Mouse (Mus musculus) heart, adult 18-20 months (tissue): ENCODE measurements around the gene Timm13. TPM values are rescaled to one million over a fixed set of nuclear protein-coding genes. Genes with fewer than 3 reads are reported as not detected.

Source experiments
- DNase-seq, 2 experiments: peaks; one replicate each; pipeline ENCODE4 v3.0.0; 2021 to 2022; ENCODE audit warnings: mixed read lengths in 1 of 2
- total RNA-seq, 2 experiments: library from RNA; stranded (reverse); gene quantifications; 2 replicates each; pipeline ENCODE4 v1.2.3; 2021

Gene Timm13
- total RNA-seq, 2 experiments from 2014 or later = 125 to 144 TPM

DNA sequence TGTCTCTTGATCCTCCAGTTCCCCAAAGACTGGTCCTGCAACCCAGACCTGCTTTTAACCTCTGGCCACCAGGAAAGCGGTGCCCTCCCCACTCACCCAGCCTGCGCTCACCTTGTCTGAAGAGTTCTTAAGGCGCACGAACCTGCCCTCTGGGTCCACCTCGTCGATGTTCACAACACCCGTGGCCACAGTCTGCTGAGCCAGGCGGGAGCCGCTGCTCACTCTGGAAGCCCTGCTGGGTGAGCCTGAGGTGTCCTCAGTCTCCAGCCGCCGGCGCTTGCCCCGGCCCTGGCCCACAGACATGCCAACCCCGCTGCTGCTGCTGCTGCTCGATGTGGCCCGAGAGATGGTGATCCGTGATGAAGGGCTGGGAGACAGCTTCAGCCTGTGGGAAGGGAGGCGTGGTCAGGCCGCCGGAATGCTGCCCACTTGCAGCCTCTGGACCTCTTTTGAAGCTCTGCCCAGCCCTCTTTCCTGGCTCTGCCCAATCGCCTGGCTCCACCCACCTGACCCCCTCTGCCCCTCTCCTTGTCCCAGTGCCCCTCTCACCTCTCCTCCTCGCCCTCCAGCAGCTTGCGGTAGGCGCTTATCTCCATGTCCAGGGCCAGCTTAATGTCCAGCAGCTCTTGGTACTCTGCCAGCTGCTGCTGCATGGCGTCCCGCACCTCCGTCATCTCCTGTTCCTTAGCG lies 3.4 kb upstream of the Timm13 start:
- no peak for DNase-seq

DNA sequence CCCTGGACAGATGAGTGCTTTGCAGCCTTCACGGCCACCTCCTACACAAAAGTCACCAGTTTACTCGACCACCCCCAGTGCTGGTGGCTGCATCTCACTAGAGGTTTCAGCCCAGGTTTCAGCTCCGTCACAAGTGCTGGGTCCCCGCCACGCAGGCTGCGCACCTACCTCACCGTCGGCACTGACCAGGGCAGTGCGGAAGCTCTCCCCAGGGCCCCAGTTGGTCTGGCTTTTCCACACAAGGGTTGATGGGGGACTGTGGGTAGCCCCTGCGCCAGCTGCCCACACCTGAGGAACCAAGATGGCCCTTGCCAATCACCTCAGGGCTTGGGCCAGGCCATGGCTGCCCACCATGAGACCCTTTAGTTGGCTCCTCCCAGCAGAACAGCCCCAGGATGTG lies 2.5 kb upstream of the Timm13 start:
- no peak for DNase-seq

DNA sequence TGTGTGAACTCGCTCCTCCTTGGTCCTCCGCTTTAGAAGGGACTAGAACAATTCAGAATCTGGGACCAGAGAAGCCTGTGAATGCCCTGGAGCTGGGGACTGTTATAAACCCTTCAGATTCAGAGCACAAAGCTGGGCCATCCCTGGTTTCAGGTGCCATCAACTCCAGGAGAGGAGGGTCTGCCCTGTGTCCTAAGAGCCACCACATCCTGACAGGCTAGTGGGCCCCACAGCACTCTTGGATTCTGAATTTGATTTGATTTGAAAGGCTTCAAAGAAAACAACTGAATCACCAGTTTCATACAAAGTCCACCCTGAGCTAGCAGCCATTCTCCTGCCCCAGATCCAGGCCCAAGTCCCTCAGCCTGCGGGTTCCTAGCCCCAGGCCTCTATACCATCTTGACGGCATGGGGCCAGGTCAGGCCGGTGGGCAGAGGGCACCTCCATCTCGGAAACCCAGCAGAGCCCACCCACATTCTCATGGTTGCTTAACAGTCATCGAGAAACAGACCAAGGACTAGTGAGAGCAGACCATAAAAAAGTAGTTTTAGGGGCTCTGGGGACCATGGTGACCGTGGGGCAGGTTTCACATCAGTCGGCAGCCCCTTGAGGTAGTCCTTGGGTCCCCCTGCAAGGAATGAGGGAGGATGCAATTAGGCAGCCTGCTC lies 1.6 kb upstream of the Timm13 start:
- no peak for DNase-seq

DNA sequence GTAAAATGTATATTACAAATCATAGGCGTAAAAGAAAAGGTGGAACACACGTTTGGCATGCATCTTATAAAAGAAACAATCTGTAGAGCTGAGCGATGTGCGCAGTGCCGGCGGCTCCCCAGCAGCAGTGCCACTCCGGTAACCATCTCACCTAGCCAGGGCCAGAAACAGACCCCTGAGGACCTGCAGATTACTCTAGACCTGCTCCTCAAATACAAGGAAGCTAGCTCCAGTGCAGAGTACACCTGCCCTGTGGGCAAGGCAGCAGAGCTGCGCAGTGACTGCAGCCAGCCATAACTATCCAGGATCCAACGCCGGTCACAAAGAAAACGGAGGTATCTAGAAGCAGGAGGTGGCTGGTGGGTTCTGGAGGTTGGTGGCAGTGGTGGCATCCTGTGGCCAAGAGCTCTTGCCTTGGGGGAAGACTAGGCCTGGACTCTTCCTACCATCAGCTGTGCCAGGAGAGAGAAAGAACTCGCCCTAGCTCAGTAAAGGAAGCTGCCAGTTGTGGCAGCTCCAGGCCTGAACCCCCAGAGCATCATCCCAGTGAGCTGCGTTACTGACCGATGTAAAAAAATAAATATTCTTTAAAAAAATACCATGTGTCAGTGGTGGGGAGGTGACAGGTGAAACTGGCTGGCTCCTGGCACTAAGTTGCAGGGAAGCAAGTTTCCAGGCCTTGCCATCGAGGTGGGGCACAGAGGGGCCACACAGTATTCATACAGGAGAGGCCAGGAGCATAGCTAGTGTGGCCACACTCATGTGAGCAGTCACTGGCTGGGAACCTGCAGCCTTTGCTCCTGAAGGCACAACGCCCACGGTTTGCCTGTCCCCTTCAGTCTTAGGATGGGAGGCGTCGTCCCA lies 872 bp upstream of the Timm13 start:
- DNase-seq = peak in 1 of 2 experiments; percentile 23

DNA sequence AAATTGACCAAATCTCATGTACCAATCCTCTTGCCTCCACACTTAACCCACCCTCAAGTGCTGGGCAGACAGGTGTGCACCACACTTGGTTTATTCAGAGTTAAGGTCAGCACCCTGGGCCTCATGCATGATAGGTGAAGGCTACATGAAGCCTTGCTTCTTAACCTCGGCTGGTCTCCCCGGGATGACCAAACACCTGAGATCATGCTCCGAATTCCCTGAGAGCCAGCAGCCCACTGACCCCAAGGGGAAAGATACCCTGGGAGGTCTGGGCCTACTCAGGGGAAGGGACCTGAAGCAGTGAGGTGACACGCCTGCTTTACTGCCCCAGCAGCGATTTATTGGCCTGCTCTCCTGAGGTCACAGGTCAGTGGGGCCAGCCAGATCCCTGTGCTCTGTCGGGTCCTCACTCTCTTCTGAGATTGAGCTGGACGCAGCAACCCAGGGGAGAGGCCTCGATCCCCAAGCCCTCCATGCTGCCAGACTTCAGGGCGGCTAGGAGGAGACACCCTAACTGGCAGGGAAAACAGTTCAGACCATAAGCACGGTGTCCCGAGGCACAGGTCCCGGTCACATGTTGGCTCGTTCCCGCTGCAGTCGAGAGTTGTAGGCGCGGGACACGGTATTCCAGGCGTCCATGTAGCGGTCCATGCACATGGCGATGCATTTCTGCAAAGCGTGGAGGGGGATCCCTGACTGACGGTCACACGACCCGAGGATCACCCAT lies 1.0 kb downstream of the Timm13 start:
- DNase-seq = no peak

DNA sequence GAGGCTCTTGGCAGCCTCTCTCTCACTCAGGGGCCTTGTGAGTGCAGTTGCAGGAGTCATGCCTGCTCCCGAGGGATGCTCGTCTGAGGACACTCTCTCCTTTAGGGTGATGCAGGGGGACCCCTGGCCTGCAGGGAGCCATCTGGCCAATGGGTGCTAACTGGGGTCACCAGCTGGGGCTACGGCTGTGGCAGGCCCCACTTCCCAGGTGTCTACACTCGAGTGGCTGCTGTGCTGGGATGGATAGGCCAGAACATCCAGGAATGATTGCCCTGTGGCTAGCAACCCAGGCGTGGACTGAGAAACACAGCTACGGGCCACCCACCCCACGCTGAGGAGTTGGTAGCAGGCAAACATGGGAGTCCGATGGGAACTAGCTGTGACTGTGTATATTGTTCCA lies 1.7 kb downstream of the Timm13 start:
- no peak for DNase-seq

DNA sequence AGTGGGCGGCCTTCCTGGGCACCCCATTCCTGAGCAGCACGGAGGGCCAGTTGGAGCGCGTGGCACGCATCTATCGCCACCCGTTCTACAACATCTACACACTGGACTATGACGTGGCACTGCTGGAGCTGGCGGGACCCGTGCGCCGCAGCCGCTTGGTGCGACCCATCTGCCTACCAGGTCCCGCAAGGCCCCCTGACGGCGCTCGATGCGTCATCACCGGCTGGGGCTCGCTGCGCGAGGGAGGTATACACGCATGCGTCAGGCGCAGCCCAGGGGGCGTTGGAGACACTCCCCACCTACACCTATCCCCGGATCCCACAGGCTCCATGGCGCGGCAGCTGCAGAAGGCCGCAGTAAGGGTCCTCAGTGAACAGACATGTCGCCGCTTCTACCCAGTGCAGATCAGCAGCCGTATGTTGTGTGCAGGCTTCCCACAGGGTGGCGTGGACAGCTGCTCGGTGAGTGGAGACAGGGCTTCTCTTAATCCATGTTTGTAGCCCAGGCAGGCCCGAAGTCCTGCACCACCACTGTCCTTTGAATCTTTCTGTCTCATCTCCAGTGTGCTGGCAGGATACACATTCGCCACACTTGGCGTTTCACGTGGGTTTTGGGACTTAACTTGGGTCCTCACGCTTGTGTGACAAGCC lies 2.8 kb downstream of the Timm13 start:
- no peak for DNase-seq

DNA sequence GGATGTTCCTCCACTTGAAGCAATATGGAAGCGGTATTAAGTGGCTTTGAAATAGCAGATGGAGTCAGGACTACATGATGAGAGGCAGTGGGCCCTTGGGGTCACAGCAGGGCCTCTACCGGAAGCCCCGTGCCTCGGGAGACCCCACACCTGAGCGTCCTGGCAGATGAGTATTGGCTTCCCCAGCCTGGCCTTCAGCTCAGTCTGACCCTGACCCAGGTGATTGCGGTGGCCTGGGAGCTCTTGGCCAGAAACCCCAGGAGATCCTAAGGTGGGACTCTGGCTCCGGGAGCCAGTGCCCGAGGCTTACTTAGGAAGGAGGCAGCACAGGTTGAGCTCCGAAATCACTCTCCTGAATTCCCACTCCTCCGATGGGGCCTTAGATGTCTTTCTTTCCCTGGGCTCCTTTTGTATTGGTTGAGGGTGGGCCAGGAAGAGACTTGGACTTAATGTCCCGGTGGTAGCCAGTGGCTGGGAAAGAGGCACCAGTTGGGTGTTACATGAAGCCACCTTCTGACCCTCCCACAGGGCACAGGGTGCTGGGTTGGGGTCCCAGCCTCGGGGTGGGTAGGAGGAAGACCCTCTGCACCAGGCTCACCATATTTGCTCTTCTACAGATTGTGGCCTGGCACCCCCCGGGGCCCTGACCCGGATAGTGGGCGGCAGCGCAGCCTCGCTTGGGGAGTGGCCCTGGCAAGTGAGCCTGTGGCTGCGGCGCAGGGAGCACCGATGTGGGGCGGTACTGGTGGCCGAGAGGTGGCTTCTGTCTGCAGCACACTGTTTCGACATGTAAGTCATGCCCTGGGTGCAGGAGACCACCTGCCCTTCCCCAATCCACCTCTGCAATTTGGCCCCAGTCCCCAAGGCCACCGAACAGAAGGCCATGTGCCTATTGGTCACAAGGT lies 3.9 kb downstream of the Timm13 start:
- no peak for DNase-seq

DNA sequence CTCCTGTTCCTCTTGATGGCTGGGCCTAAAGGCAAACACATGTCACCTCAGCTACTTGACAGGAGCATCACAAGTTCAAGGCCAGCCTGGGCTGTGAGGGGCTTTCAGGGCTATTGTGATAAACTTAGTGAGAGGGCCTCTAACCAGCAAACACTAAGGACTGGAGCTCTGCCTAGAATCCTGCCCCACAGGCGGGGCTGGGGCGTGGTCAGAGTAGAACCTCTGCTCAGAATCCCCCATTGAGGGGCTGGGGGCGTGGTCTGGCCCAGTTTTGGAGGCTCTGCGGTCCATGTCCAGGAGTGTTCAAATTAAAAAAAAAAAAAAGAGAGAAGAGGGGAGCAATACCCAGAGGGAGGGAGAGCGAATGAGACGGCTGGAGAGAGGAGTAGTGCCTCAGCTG lies 5.1 kb downstream of the Timm13 start:
- DNase-seq = no peak

DNA sequence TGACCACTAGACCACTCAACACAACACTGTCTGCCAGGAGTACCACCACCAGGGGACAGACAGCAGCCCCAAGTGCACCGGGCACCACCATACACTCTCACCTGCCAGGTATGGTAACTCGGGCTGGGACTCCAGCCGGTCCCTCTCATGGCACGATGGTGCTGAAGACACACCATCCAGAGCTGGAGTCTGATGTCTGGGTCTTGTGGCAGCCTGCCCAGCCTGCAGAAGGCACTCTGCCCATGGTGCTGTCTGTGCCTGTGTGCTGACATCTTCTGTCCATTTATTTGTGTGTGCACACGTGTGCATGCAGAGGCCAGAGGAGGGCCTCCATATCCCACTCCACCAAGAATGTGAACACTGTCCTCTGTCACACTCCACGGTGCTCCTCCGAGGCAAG lies 5.7 kb downstream of the Timm13 start:
- DNase-seq = no peak

DNA sequence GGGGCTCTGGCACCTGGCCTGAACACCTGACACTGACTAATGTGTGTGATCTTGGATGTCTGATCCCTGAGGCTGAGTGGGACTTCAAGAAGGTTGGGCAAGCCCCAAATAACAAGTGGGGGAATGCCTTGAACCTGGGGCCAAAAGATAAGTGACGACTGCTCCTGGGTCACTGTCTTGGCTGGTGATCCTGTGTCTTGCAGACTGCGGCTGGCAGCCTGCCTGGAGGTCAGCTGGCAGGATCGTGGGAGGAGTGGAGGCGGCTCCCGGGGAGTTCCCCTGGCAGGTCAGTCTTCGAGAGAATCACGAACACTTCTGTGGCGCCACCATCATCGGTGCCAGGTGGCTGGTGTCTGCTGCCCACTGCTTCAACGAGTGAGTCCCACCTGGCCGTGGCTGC lies 13.6 kb downstream of the Timm13 start:
- peak; percentile 86 to 87 for DNase-seq

DNA sequence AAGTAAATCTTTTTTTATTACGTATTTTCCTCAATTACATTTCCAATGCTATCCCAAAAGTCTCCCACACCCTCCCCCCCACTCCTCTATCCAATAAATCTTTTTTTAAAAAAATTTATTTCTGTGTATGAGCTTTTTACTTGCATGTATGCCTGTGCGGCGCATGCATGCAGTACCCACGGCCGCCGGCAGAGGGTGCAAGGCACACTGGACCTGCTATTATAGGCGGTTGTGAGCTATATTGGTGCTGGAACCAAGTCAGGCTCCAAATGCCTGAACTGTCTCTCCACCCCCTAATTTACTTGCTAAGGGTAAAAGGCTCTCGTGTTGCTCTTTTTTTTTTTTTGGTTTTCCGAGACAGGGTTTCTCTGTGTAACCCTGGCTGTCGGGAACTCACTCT lies 19.5 kb downstream of the Timm13 start:
- peak; percentile 54 to 84 for DNase-seq

DNA sequence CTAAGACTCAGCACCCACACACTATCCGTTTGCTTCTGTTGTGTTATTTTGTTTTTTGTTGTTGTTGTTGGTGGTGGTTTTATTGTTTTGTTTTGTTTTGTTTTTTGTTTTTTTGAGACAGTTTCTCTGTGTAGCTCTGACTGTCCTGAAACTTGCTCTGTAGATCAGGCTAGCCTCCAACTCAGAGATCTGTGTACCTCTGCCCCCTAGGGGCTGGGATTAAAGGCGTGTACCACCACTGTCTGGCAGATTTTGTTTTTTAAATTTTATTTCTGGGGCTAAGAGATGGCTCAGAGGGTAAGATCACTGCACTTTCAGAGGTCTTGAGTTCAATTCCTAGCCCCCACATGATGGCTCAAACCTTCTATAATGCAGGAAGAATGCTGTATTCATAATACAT lies 19.9 kb downstream of the Timm13 start:
- DNase-seq = no peak

DNA sequence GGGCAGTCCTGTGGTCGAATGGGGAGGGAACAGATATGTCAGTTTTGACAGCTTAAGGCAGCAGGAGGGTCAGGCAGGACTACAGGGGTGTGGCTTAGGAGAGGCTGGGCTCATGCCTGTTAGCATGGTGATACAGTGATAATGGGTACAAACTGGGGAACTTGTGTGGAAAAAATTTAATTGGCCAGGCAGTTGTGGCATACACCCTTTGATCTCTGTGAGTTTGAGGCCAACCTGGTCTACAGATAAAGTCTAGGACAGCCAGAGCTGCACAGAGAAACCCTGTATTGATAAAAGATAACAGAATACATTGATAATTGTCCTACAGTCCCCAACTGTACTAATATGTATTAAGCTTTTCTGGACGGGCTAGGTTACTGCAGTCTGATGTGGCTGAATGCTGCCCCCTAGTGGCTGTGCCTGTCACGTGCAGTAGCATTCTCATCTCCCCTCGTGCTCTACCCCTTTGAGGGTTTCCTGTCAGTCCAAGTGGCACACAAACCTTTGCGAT lies 20.6 kb downstream of the Timm13 start:
- DNase-seq = peak; percentile 58 to 82

DNA sequence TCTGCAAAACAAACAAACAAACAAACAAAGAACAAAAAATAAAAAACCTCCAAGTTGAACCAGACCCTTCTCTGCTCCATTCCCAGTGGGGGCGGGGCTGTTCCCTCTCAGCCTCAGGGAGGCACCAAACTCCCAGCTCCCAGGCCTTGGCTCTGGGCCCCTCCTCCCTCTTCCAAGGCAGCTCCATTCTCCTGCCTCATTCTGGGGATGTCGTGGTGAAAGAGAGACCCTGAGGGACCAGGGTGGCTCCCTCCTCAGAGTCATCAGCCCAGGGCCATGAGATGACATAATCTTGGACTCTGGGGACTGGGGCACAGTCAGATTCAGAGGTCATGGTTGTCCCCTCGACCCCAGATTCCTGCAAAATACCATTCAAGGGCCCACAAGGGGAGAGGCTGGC lies 24.2 kb downstream of the Timm13 start:
- DNase-seq = no peak

DNA sequence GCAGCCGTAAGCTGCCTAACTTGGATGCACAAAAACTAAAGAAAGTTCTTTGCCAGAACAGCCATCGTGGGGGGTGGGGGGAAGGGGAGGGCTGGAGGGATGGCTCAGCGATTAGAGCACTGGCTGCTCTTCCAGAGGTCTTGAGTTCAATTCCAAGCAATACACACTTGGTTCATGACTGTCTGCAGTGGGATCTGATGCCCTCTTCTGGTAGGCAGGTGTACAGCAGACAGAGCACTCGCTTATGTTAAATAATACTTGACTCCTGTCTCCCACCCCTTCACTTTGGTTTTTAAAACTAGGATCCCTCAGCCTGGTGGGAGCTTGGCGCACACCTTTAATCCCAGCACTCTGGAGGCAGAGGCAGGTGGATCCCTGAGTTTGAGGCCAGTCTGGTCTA lies 24.7 kb downstream of the Timm13 start:
- DNase-seq = peak; percentile 33 to 76

DNA sequence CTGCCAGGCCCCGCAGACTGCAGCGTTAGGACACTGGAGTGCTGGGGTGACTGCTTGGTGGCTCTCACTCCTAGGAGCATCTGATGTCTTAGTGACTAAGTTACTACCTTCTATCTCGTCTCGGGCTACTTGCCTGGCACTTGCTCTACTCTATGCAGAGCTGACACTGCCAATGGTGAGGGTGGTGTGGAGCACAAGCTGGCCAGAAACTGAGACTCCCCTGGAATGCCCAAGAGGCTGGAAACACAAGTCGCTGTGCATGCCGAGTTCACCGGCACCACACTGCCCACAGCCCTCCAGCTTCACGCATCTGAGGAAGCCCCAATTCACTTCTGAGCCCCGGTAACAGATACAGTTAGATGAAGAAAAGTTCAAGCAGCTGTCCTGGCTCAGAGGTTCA lies 26.7 kb downstream of the Timm13 start:
- DNase-seq = no peak

DNA sequence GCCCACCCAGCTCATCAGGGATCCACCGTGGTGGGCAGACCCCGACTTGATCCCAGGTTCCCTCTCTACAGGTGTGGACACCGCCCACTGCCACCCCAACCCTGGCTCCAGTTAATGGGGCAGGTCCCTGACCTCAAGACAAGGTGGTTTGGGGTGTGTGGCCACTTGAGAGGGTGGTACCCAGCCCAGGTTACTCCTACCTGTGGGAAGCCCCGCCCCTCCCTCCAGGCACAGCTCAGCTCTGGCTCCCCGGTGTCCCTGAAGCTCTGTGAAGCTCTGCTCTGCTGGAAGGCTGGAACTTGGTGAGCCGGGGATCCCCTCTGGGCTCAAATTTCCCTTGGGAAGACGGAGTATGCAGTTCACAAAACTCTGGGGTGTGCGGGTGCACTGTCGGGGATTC lies 29.2 kb downstream of the Timm13 start, which contains the start of gene Tmprss9:
TSS of gene Tmprss9 (plus strand) at position 268 of the 400 bp plus-strand sequence.
- no peak for DNase-seq

DNA sequence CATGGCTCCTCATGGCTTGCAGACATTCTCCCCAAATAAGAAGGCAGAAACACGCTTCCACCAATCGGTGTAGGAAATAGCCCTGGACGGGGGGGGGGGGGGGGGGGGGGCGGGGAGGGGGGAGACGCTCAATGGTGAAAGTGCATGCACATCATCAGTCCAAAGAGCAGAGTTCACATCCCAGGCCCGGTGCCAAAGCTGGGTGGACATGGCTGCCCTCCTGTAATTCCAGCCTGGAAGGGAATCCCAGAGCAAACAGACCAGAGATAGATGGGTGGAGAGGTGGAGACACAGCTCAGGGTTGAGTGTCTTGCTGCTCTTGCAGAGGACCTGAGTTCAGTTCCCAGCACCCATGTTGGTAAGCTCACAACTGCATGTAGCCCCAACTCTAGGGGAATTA lies 29.8 kb downstream of the Timm13 start:
- no peak for DNase-seq

DNA sequence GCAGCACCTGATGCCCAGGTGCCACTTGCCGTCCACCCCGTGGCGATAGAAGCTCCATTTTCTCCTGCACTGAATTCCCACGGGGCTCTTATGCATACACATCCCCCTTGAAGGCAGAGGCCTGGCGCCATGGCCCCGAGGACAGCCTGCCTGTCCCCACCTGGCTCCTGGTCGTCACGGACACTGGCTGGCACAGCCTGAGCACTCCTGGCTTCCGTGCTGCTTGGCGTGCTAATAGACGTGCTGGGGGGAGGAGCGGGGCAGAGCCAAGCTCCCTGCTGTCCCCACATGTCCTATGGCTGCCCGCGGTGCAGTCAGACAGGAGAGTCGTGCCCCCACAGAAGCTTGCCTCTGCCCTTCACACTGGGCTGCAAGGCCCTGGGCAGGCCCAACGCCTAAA lies 36.3 kb downstream of the Timm13 start:
- peak in 1 of 2 experiments; percentile 42 for DNase-seq

DNA sequence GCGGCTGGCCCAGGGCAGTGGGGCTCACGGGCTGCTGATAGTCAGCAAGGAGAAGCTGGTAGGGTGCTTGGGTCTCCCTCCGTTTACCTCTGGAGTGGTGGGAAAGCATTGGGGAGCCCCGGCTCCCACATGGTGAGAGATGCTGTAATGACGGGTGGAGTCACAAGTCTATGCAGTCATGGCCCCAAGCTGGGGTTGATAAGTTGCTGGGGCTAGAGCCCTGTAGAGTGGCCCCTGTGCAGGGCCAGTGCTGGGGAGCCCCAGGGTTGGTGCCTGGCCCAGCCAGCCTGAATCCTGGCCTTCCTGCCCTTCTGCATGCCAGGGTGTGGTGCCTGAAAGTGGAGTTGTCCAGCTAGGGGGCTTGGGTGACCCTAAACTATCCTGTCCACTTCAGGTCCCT lies 38.5 kb downstream of the Timm13 start:
- no peak for DNase-seq
